Mouse (Mus musculus): ENCODE data around the gene Gck. TPM values are rescaled to one million over a fixed set of nuclear protein-coding genes. Genes with fewer than 3 reads are reported as not detected.
A peak's percentile ranks its signal among the peaks of the same experiment; 100 is the strongest.

Gck gene
- polyA plus RNA-seq, 1 experiment: 0.27 TPM

DNA sequence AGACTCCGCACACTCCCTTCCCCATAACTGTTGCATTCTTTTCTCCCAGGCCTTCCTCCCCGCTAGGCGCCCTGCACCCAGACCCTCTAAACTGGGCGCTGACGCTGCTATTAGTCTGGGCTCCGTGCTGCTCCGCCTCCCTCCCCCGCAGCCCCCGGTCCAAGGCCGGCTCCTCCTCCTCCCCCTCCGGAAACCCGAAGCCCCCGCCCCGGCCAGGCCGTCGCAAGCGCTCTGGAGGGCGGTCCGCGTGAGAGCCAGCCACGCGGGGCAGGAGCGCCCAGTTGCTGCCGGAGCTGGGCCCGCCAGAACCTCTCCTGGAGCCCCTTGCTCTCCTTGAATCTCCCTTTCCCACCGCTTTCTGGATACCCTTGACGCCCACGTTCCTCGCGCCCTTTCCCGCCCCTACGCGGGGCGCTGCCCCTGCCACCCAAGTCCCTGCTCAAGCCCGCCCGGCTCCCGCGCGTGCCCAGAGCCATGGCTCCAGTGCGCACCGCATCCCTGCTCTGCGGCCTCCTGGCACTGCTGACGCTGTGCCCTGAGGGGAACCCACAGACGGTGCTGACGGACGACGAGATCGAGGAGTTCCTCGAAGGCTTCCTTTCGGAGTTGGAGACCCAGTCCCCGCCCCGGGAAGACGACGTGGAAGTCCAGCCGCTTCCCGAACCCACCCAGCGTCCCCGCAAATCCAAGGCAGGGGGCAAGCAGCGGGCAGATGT is 88.0 kb downstream of the Gck start, which contains the start of gene Aebp1:
Gene Aebp1 (plus strand): TSS at position 270 of the 716 bp plus-strand sequence.
- peak within 1 kb of the TSS; percentile 14; the same call in 1 of the 2 replicates for H3K4me3 ChIP-seq (ENCODE audit: extremely low read depth, insufficient read depth, insufficient read length)
- H3K36me3 ChIP-seq (ENCODE audit: control insufficient read depth, insufficient read depth, low read length): no peaks in the 10 kb centered on the region
- DNase-seq (ENCODE audit: low read depth in 1 of 2, low spot score in 2 of 2): peak in 1 of 2 experiments; percentile 20
- WGBS: 6% methylated on average over 58 of the region's 59 CpGs
- no peak within 1 kb of the TSS for H3K27ac ChIP-seq (ENCODE audit: insufficient read depth, low read length)
- TF ChIP-seq CTCF (IDR thresholded peaks at IDR 0.05; ENCODE audit: extremely low read depth, insufficient read depth, insufficient read length, insufficient replicate concordance) (no peak), POLR2A (IDR thresholded peaks at IDR 0.05; ENCODE audit: low read depth, low read length) (no peak)
- H3K27me3 ChIP-seq (ENCODE audit: control insufficient read depth, insufficient read depth, low read length): peaks cover 6% of the 10 kb centered on the region
- no peaks in the 10 kb centered on the region for H3K4me1 ChIP-seq (ENCODE audit: control insufficient read depth, insufficient read depth, insufficient read length)

DNA sequence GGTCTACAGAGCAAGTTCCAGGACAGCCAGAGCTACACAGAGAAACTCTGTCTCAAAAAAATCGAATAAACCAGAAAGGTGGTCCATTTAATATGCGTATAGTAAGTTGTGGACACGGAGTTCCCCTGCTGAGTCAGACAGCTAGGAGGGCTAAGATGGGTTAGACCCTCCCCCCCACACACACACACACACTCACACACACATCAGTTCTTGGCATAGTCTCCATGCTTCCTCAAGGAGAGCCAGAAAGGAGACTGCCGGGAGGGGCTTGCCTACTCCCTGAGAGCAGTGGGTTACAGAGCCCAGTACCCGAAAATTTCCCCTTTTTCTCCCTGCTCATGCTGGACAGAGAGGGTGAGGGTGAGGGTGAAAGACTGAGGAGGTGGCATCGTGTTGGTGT is 89.2 kb downstream of the Gck start:
- Histone ChIP-seq H3K27ac (ENCODE audit: insufficient read depth, low read length) (no peak overlapping the region), H3K36me3 (ENCODE audit: control insufficient read depth, insufficient read depth, low read length) (no peaks in the 10 kb centered on the region), H3K4me1 (ENCODE audit: control insufficient read depth, insufficient read depth, insufficient read length) (no peaks in the 10 kb centered on the region), H3K4me3 (ENCODE audit: extremely low read depth, insufficient read depth, insufficient read length) (no peak overlapping the region), H3K27me3 (ENCODE audit: control insufficient read depth, insufficient read depth, low read length) (peaks cover 6% of the 10 kb centered on the region)
- WGBS: 53% methylated on average over 6 of the region's 6 CpGs
- TF ChIP-seq POLR2A (IDR thresholded peaks at IDR 0.05; ENCODE audit: low read depth, low read length) (no peak), CTCF (IDR thresholded peaks at IDR 0.05; ENCODE audit: extremely low read depth, insufficient read depth, insufficient read length, insufficient replicate concordance) (no peak)
- DNase-seq (ENCODE audit: low read depth in 1 of 2, low spot score in 2 of 2): no peak

DNA sequence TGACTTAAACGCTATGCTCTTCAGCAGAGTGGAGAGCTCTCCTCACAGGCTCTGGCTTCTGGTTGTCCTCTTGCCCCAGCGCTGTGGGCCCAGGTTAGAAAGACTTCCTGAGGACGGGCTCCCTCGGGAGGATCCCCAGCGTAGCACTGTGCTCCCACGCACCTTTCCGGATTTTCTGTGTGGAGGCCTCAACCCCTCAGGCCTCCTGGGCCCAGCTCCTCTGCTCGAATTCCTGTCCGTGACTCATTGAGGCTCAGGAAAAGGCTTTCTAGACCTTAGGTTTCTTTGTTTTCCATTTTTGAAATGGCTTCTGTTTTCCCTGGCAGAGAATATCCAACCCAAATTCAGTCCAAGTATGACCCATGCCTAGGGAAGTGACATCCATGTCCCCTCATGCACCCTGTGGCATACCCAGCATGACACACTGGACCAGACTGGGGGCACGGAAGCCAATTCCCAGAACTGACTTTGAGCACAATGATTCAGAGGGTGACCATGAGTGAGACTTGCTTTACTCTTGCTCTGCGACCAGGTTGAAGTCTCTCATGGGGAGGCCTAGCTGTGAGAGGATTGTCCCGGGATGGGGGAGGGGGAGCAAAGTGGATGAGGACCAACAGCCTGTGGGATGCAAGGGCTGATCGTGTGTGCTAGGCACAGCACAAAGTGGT is 89.9 kb downstream of the Gck start:
- H3K27me3 ChIP-seq (ENCODE audit: control insufficient read depth, insufficient read depth, low read length): peaks cover 6% of the 10 kb centered on the region

DNA sequence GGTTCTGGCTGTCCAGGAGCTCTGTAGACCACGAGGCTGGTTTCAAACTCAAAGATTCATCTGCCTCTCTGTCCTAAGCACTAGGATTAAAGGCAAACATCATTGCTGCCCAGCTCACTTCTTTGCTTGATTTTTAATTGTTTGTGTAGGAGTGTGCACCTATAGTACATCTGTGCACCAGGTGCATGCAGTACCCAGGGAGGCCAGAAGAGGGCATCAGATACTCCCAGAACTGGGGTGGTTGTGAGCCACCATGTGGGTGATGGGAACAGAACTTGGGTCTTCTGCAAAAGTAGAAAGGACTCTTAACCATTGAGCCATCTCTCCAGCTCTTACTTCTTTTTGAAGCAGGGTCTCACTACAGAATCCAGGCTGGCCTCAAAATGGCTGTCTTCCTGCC is 91.2 kb downstream of the Gck start:
- Histone ChIP-seq H3K4me1 (ENCODE audit: control insufficient read depth, insufficient read depth, insufficient read length) (no peaks in the 10 kb centered on the region), H3K4me3 (ENCODE audit: extremely low read depth, insufficient read depth, insufficient read length) (no peak overlapping the region), H3K27me3 (ENCODE audit: control insufficient read depth, insufficient read depth, low read length) (peaks cover 6% of the 10 kb centered on the region), H3K36me3 (ENCODE audit: control insufficient read depth, insufficient read depth, low read length) (no peaks in the 10 kb centered on the region), H3K27ac (ENCODE audit: insufficient read depth, low read length) (no peak overlapping the region)
- no peak for DNase-seq (ENCODE audit: low read depth in 1 of 2, low spot score in 2 of 2)
- no peak for TF ChIP-seq CTCF (IDR thresholded peaks at IDR 0.05; ENCODE audit: extremely low read depth, insufficient read depth, insufficient read length, insufficient replicate concordance)
- TF ChIP-seq POLR2A (IDR thresholded peaks at IDR 0.05; ENCODE audit: low read depth, low read length): no peak
- WGBS: 86% methylated on average over 1 of the region's 1 CpGs

More for the DNA sequence above, 89.9 kb downstream of the Gck start:
- Histone ChIP-seq H3K36me3 (ENCODE audit: control insufficient read depth, insufficient read depth, low read length) (no peaks in the 10 kb centered on the region), H3K4me1 (ENCODE audit: control insufficient read depth, insufficient read depth, insufficient read length) (no peaks in the 10 kb centered on the region), H3K27ac (ENCODE audit: insufficient read depth, low read length) (no peak overlapping the region), H3K4me3 (ENCODE audit: extremely low read depth, insufficient read depth, insufficient read length) (no peak overlapping the region)
- TF ChIP-seq POLR2A (IDR thresholded peaks at IDR 0.05; ENCODE audit: low read depth, low read length) (no peak), CTCF (IDR thresholded peaks at IDR 0.05; ENCODE audit: extremely low read depth, insufficient read depth, insufficient read length, insufficient replicate concordance) (no peak)
- DNase-seq (ENCODE audit: low read depth in 1 of 2, low spot score in 2 of 2): no peak
- 90% methylated on average over 13 of the region's 13 CpGs for WGBS

DNA sequence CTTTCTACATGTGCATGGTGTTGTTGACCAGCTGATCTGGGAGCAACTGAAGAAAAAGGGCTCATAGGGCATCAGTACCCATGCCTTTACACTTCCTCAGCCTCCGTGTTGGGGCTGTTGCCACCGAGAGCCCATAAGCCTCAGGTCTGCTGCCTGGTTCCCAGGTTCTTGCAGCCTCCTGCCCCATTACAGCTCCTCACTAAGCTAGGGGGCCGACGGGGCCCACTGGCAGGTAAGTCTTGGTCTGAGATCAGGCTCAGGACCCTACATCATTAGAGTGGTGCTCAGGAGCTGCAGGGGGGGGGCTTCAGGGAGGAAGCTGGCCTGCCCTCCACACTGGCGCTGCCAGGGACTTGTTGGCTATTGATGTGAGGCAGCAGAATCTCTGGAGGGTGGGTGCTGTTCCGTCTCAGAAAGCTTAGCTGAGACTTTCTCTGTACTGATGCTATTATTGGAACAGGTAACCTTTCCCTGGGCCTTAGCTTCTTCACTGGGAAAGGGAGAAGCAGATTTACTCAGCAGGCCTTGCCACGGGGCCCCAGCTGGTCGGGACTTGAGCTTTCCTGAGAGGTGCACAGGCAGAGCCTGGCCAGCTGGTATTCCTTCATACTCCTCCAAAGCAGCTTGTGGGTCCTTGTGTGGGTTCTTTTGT is 93.3 kb downstream of the Gck start:
- WGBS: 89% methylated on average over 8 of the region's 8 CpGs
- no peak overlapping the region for H3K27ac ChIP-seq (ENCODE audit: insufficient read depth, low read length)
- no peaks in the 10 kb centered on the region for H3K4me1 ChIP-seq (ENCODE audit: control insufficient read depth, insufficient read depth, insufficient read length)
- DNase-seq (ENCODE audit: low read depth in 1 of 2, low spot score in 2 of 2): no peak
- peaks cover 3% of the 10 kb centered on the region for H3K27me3 ChIP-seq (ENCODE audit: control insufficient read depth, insufficient read depth, low read length)
- H3K4me3 ChIP-seq (ENCODE audit: extremely low read depth, insufficient read depth, insufficient read length): no peak overlapping the region
- H3K36me3 ChIP-seq (ENCODE audit: control insufficient read depth, insufficient read depth, low read length): no peaks in the 10 kb centered on the region
- TF ChIP-seq POLR2A (IDR thresholded peaks at IDR 0.05; ENCODE audit: low read depth, low read length): no peak
- no peak for TF ChIP-seq CTCF (IDR thresholded peaks at IDR 0.05; ENCODE audit: extremely low read depth, insufficient read depth, insufficient read length, insufficient replicate concordance)

DNA sequence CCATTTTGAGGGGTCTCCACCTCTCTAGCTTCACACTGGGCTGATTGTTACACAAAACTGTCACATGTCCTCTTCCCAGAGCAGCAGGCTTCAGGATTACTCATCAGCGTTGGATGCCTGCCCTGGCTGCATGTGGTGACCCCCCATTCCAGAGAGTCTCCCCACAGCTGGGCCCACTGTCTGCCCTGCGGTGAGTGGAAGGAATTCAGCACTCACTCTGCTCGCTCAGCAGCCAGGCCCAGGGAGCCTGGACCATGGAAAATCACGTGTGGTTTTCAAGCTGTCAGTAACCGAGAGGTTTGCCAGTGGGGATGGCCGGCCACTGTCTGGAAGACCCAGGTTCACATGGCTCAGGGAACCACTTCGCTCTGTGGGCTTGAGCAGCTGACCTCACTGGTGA is 94.0 kb downstream of the Gck start:
- H3K4me3 ChIP-seq (ENCODE audit: extremely low read depth, insufficient read depth, insufficient read length): no peak overlapping the region
- H3K27me3 ChIP-seq (ENCODE audit: control insufficient read depth, insufficient read depth, low read length): no peaks in the 10 kb centered on the region
- no peaks in the 10 kb centered on the region for H3K4me1 ChIP-seq (ENCODE audit: control insufficient read depth, insufficient read depth, insufficient read length)
- WGBS: 79% methylated on average over 7 of the region's 7 CpGs
- no peaks in the 10 kb centered on the region for H3K36me3 ChIP-seq (ENCODE audit: control insufficient read depth, insufficient read depth, low read length)
- no peak for DNase-seq (ENCODE audit: low read depth in 1 of 2, low spot score in 2 of 2)
- TF ChIP-seq POLR2A (IDR thresholded peaks at IDR 0.05; ENCODE audit: low read depth, low read length): no peak
- no peak for TF ChIP-seq CTCF (IDR thresholded peaks at IDR 0.05; ENCODE audit: extremely low read depth, insufficient read depth, insufficient read length, insufficient replicate concordance)
- no peak overlapping the region for H3K27ac ChIP-seq (ENCODE audit: insufficient read depth, low read length)
